Mouse (Mus musculus) cortical plate, adult 2 months (tissue): ENCODE measurements around the gene Fam126b. TPM values are rescaled to one million over a fixed set of nuclear protein-coding genes. Genes with fewer than 3 reads are reported as not detected.
"Not testable (repeated sequence)": the region's sequence is repeated elsewhere in the genome, so short reads cannot be mapped to it uniquely, and the experiment has no call there.

Experiments
- H3K27ac ChIP-seq: fragments of 200-500 bp; 2 replicates; pipeline ENCODE4 v1.5.1; 2012; ENCODE audit warnings: low read length, control low read depth, inconsistent platforms; ENCODE audit not compliant: insufficient read depth
- H3K4me1 ChIP-seq: fragments of 200-500 bp; 2 replicates; pipeline ENCODE4 v1.6.1; 2011; ENCODE audit warnings: low read length; ENCODE audit not compliant: control insufficient read depth, insufficient read depth
- H3K4me3 ChIP-seq: fragments of 200-500 bp; 2 replicates; pipeline ENCODE4 v1.5.1; 2011; ENCODE audit warnings: mild to moderate bottlenecking, low read length, control low read depth; ENCODE audit not compliant: insufficient read depth
- CTCF ChIP-seq: fragments of 200-500 bp; IDR thresholded peaks from 2 replicates; pipeline ENCODE4 v1.5.1; 2011; ENCODE audit warnings: mild to moderate bottlenecking, control low read depth, low read length; ENCODE audit not compliant: insufficient read depth; ENCODE audit errors: extremely low read depth
- POLR2A ChIP-seq: fragments of 200-500 bp; IDR thresholded peaks from 2 replicates; pipeline ENCODE4 v1.6.1; 2011; ENCODE audit warnings: mild to moderate bottlenecking, low read length, control low read depth; ENCODE audit not compliant: insufficient read depth; ENCODE audit errors: extremely low read depth
- polyA plus RNA-seq: library from polyadenylated mRNA; depleted of rRNA; stranded (reverse); fragments of >200 nt; gene quantifications from 2 replicates; pipeline ENCODE4 v1.2.3, GENCODE M21; 2012; rRNA removed

The Fam126b gene
- polyA plus RNA-seq = 23.9 and 25.5 TPM in 2 replicates

- Histone ChIP-seq H3K4me3 (peak within 1 kb of the TSS; percentile 89), H3K4me1 (peaks cover 1% of the 10 kb centered on the region; the same call in 1 of the 2 replicates), H3K27ac (peak within 1 kb of the TSS; percentile 87)
- TF ChIP-seq CTCF (no peak), POLR2A (peak; percentile 71; the same call in 1 of the 2 replicates)
Observed at GRCm38 (mm10) chr1:58586171-58586997, at the start of gene Fam126b, which contains the start of gene Ndufb3. Gene Fam126b (minus strand): TSS chr1:58586323. Gene Ndufb3 (plus strand): TSS chr1:58586384.

DNA sequence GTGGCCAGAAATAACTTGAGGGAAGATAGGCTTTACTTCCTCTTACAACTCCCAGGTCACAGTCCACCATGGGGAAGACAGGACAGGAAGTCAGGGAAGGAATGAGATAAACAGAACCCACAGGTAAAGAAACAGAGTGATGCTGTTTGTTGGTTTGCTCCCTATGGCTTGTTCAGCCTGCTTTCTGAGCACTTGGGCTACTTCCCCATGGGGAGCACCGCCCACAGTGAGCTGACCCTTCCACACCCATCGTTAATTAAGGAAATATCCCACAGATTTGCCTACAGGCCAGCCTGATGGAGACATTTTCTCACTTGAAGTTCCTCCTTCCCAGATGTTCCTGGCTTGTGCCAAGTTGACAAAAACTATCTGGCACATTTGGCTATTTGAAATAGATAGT is 42.7 kb upstream of the Fam126b start:
- not testable (repeated sequence) for H3K4me1 ChIP-seq, H3K27ac ChIP-seq, H3K4me3 ChIP-seq

DNA sequence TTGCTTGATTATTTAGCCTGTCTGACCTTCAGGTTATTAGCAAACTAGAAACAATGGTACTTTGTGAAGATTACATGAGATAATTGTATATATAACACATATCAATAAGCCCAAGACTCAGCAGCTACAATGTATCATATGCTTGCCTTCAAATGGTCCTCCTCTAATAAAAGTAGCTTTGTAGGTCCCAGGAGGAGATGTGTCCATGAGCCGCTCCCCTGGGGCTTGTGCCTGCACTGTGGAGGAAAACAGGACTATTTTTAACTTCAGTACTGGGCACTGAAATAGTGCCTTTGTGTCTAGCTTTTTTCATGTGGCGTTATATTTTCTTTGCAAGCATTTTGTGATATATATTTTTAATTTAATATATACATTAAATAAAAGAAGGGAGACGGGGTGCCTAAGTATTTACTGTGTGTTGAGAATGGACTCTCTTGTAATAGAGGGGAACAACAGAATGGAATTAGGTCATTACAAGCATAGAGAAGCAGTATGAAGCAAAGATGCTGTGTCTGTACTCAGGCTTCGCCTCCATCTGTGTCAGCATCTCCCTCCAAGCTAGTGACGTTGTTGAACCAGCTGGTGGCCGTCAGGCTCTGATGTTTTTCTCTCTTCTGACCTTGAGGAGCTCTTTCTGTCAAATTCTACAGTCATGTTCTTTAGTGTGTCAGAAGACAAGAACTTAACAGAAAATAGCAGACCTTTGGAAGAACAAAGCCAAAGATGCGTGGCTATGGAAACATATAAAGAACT is 36.0 kb upstream of the Fam126b start:
- peaks cover 3% of the 10 kb centered on the region; the same call in 1 of the 2 replicates for H3K4me1 ChIP-seq
- no peak for TF ChIP-seq CTCF
- TF ChIP-seq POLR2A = 0 out of 2 replicates have a peak, but pooled peaks have one; percentile 11
- H3K4me3 ChIP-seq = no peak overlapping the region
- H3K27ac ChIP-seq = peak overlapping the region; percentile 21; the same call in 1 of the 2 replicates

GRCm38 (mm10) chr1:58621251-58621650 is 35.1 kb upstream of the Fam126b start:
- Histone ChIP-seq H3K27ac (no peak overlapping the region), H3K4me1 (peaks cover 7% of the 10 kb centered on the region), H3K4me3 (no peak overlapping the region)
- TF ChIP-seq POLR2A (no peak), CTCF (no peak)

GRCm38 (mm10) chr1:58618766-58619165 is 32.6 kb upstream of the Fam126b start:
- Histone ChIP-seq H3K27ac (no peak overlapping the region), H3K4me3 (no peak overlapping the region)
- TF ChIP-seq CTCF = no peak
- no peak for TF ChIP-seq POLR2A

DNA sequence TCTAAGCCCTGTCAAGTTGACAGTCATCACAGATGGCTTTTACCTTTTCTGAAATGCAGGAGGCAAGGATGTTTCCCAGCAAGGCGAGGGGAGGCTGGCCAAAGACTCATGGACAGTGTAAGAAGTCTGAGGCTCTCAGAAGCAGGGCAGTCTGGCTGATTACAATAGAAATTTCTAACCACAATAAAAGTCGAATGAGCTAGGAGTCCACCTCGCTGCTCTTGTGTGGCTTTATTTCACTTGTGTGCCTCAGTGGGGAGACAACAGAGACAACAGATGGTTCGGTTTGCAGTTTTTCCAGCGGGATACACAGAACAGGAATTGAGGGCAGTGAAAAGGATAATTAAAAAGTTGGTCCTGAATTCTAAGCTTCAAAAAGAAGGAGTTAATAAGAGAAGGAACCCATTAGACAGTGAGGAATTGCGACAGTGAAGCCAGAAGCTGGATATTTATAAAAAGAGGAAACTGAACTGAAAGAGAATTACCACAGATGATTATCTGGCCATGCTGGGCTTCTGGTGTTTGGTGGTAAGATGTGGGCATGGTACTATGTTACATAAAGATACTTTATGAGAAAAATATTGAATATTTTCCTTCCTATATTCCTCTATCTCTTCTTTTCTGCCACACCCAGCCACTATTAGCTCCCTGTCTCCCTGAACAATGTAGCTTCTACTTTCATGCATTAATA is 32.0 kb upstream of the Fam126b start:
- no peak for TF ChIP-seq POLR2A
- TF ChIP-seq CTCF = no peak
- no peak overlapping the region for H3K4me3 ChIP-seq
- peaks cover 7% of the 10 kb centered on the region for H3K4me1 ChIP-seq
- H3K27ac ChIP-seq = no peak overlapping the region

More at GRCm38 (mm10) chr1:58618766-58619165, 32.6 kb upstream of the Fam126b start:
- peaks cover 7% of the 10 kb centered on the region for H3K4me1 ChIP-seq

GRCm38 (mm10) chr1:58617076-58617475 is 31.0 kb upstream of the Fam126b start:
- Histone ChIP-seq H3K27ac (no peak overlapping the region), H3K4me3 (no peak overlapping the region), H3K4me1 (peaks cover 4% of the 10 kb centered on the region)
- TF ChIP-seq POLR2A (no peak), CTCF (no peak)

- H3K27ac ChIP-seq = no peak overlapping the region
- TF ChIP-seq CTCF (no peak), POLR2A (no peak)
- H3K4me1 ChIP-seq = peaks cover 4% of the 10 kb centered on the region
Observed at GRCm38 (mm10) chr1:58616176-58616575, 30.1 kb upstream of the Fam126b start.

DNA sequence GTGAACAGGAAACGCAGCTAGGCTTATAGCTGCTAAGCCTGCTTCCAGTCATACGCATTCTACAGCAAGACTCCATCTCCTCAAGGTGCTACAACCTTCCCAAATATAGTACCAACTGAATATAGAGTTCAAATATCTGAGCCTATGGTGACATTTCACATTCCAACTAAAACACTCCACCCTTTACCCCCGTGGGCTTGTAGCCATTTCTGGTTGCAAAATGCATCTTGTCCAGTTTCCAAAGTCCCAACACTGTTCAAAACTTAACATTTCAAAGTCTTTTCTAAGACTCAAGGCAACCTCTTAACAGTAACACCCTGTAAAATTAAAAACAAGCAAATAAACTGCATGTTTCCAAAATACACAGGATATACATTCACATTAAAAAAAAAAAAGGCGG is 29.0 kb upstream of the Fam126b start:
- Histone ChIP-seq H3K27ac (no peak overlapping the region), H3K4me1 (peaks cover 4% of the 10 kb centered on the region), H3K4me3 (no peak overlapping the region)
- TF ChIP-seq CTCF (no peak), POLR2A (no peak)

More at GRCm38 (mm10) chr1:58616176-58616575, 30.1 kb upstream of the Fam126b start:
- no peak overlapping the region for H3K4me3 ChIP-seq
